Mouse (Mus musculus): Measurements from ENCODE around the gene Snx29.

Snx29 gene

DNA sequence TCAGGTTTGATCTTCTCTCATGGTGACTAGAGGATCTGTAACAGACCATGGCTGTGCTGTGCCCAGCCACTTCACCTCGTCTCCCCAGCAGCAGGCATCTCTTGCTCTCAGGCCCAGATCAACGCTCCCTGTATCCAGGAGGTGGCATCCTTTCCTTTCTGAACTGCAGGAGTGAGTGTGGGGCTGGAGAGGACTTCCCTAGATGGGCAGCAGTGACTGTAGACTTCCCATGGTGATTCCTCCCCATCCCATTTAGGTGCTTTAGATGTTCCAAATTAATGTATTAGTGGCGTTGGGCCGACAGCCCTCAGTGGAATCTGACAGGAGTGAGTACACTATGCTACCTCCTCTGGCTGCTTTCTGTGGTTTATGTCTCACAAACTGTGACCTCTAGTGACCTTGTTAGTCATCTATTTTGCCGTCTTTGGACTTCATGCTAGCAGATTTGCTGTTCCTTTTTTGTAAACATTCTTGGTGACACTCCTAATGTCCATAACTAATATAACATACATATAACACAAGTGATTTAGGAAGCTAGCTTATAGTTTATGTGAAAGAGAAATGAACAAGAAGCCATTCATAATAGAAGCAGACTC, 132.9 kb downstream of the Snx29 start:
- no peak for DNase-seq

- DNase-seq = no peak
Observed at GRCm38 (mm10) chr16:11456141-11456645, 133.5 kb downstream of the Snx29 start.

- no peak for DNase-seq
Observed at GRCm38 (mm10) chr16:11457136-11457535, 134.4 kb downstream of the Snx29 start.

- DNase-seq = no peak
Observed at GRCm38 (mm10) chr16:11457609-11458350, 135.1 kb downstream of the Snx29 start.

- no peak for DNase-seq
Observed at GRCm38 (mm10) chr16:11460210-11460609, 137.5 kb downstream of the Snx29 start.

- peak; percentile 41 for DNase-seq
Observed at GRCm38 (mm10) chr16:11461612-11462011, 138.9 kb downstream of the Snx29 start.

GRCm38 (mm10) chr16:11468533-11469179, 145.9 kb downstream of the Snx29 start:
- peak; percentile 78 for DNase-seq

DNA sequence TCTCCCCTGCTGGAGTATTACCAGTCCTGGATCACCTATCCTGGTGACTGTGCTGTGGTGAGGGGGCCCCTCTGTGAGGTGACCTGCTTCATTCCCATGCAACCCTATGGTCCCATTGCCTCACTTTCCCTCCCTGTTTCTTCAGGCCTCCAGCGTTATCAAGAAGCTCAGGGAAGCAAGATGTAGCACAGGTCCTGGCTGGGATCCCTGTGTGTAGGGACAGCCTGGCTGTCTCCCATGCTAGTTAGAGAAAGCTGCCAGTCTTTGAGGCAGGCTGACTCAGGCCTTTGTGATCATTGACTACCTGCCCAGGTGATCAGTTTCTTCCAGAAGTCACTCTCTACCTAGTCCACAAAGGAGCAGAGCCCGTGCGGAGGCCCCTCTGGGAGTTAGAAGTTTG, 146.8 kb downstream of the Snx29 start:
- DNase-seq = no peak

DNA sequence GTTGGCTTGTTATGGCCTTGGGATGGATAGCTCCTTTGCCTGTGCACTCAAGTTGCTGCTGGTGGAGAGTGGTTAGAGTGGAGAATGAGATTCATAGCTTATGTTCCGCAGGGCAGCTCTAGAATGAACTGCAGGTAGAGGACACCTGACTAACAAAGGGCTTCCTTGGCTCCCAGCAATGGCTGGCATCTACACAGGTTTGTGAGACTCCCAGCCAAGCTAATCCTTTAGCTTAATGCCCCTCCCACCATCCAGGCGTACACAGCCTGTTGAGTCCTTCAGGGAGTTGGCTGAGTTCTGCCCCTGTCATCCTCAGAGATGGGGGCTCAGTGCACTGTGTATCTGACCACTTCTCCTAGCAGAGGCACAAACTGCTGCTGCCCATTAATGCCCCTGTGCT, 148.5 kb downstream of the Snx29 start:
- no peak for DNase-seq

GRCm38 (mm10) chr16:11472852-11473251, 150.1 kb downstream of the Snx29 start:
- peak; percentile 62 for DNase-seq

- no peak for DNase-seq
Observed at GRCm38 (mm10) chr16:11473474-11473873, 150.8 kb downstream of the Snx29 start.

GRCm38 (mm10) chr16:11473893-11474505, 151.3 kb downstream of the Snx29 start:
- no peak for DNase-seq

- DNase-seq = no peak
Observed at GRCm38 (mm10) chr16:11475137-11475943, 152.6 kb downstream of the Snx29 start.

GRCm38 (mm10) chr16:11476314-11476713, 153.6 kb downstream of the Snx29 start:
- DNase-seq = no peak

DNA sequence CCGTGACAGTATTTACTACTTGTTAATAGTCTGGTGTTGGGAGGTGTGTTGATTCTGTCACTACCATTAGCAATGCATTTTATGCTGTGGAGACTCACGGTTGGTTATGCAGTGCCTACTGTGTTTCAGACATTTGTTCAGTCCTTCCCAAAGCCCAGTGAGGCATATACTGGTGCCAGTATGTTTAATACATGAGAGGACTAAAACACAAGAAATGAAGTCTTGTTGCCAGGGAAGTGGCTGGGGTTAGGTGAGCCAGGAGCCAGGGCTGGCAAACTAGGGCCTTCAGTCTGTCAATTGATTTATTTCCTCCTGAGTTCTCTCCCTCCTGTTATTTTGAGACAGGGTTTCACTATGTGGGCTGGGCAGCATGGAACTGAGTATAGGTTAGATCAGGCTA, 154.3 kb downstream of the Snx29 start:
- no peak for DNase-seq

DNA sequence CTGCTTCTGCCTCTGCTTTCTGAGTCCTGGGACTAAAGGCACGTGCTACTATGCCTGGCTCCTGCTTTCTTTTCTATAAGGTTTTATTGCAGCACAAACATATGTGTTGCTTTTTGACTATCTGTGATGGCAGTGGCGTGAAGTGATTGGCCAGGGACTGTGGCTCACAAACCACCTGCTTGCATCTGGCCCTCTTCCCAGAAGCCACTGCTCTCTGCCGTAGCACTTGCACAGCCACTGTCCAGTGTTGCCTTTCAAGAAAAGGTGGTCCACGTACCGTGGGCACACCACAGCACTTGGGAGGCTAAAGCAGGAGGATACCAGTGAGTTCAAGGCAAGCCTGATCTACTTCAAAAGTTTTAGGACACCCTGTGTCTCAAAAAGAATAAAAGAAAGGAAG, 154.9 kb downstream of the Snx29 start:
- no peak for DNase-seq

DNA sequence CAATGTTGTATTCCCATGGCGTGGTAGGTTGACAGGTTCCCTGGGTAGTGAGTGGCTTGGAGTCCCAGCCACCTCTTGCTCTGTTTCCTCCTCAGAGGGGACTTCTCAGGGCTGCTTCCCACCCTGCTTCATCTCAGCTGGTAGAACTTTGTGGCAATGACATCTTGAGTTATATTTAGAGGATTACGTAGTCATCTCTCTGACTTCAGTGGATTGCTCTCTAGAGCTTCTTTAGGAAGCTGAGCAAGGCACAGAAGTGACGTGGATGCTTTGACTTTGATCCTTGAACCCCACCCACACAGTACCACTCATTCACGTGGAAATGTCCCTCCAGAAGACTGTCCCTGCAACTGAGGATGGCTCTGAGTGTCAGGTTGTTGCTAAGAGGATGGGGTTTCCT, 156.9 kb downstream of the Snx29 start:
- no peak for DNase-seq

- DNase-seq = no peak
Observed at GRCm38 (mm10) chr16:11482189-11482588, 159.5 kb downstream of the Snx29 start.

DNA sequence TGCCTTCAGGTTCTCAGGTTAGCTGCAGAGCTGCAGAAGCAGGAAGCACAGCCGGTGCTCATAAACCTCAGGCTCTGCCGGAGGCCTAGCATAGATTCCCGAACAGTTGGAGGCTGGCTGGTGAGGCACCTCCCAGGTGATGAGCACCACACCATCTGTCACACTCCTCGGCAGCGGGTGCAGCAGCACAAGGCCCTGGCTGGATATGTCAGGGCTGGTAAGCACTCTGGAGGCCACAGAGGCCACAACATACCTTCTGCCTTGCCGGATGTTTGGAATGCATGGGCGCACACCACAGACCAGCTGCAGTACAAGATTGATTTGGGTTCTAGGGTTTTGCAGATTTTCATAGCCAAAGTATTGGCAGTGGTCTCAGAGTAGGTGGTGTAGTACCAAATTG, 172.2 kb downstream of the Snx29 start:
- peak; percentile 29 for DNase-seq

GRCm38 (mm10) chr16:11495923-11496616, 173.4 kb downstream of the Snx29 start:
- no peak for DNase-seq

GRCm38 (mm10) chr16:11496721-11497120, 174.0 kb downstream of the Snx29 start:
- no peak for DNase-seq

GRCm38 (mm10) chr16:11500061-11500460, 177.4 kb downstream of the Snx29 start:
- no peak for DNase-seq
